Mouse (Mus musculus): ENCODE measurements around the gene Mphosph10. TPM values are rescaled to one million over a fixed set of nuclear protein-coding genes. Genes with fewer than 3 reads are reported as not detected.

The Mphosph10 gene
- 48.8 and 52.1 TPM in 2 replicates for polyA plus RNA-seq (2014; fragmentation: Nextera tagmentation; extraction: Ambion mirVana)

GRCm38 (mm10) chr7:64392122-64392818 is at the start of gene Mphosph10, which contains the start of gene Mcee:
TSS of gene Mphosph10 (minus strand) at chr7:64392268.
TSS of gene Mcee (plus strand) at chr7:64392607.
- peaks cover 24% of the 10 kb centered on the region for H3K36me3 ChIP-seq (ENCODE audit: control insufficient read depth, insufficient read depth, low read length)
- peak within 1 kb of the TSS; percentile 81 for H3K9ac ChIP-seq (ENCODE audit: low read depth, low read length)
- under 1% methylated on average over 52 of the region's 54 CpGs for WGBS
- no peaks in the 10 kb centered on the region for H3K9me3 ChIP-seq (ENCODE audit: control insufficient read depth, low read length)
- peak within 1 kb of the TSS; percentile 59 for H3K4me3 ChIP-seq (ENCODE audit: low read length)
- H3K4me2 ChIP-seq (replicated peaks; ENCODE audit: low read depth, low read length), result peak within 1 kb of the TSS; percentile 77
- H3K27me3 ChIP-seq (ENCODE audit: control insufficient read depth, insufficient read depth, low read length), result no peaks in the 10 kb centered on the region
- peak within 1 kb of the TSS; percentile 71; the same call in 1 of the 2 replicates for H3K27ac ChIP-seq (ENCODE audit: low read depth, low read length)
- peak; percentile 99 for ATAC-seq (ENCODE audit: low FRiP score, low TSS enrichment)
- no peaks in the 10 kb centered on the region for H3K4me1 ChIP-seq (ENCODE audit: control insufficient read depth, insufficient read depth, low read length)

- H3K27me3 ChIP-seq (ENCODE audit: control insufficient read depth, insufficient read depth, low read length), result no peaks in the 10 kb centered on the region
- 88% methylated on average over 8 of the region's 8 CpGs for WGBS
- no peaks in the 10 kb centered on the region for H3K36me3 ChIP-seq (ENCODE audit: control insufficient read depth, insufficient read depth, low read length)
- H3K9me3 ChIP-seq (ENCODE audit: control insufficient read depth, low read length), result no peaks in the 10 kb centered on the region
- no peak for ATAC-seq (ENCODE audit: low FRiP score, low TSS enrichment)
- no peak overlapping the region for H3K4me2 ChIP-seq (replicated peaks; ENCODE audit: low read depth, low read length)
- H3K27ac ChIP-seq (ENCODE audit: low read depth, low read length), result no peak overlapping the region
- no peak overlapping the region for H3K4me3 ChIP-seq (ENCODE audit: low read length)
- H3K4me1 ChIP-seq (ENCODE audit: control insufficient read depth, insufficient read depth, low read length), result no peaks in the 10 kb centered on the region
- H3K9ac ChIP-seq (ENCODE audit: low read depth, low read length), result no peak overlapping the region
Measured at GRCm38 (mm10) chr7:64440519-64440918, 48.5 kb upstream of the Mphosph10 start.

DNA sequence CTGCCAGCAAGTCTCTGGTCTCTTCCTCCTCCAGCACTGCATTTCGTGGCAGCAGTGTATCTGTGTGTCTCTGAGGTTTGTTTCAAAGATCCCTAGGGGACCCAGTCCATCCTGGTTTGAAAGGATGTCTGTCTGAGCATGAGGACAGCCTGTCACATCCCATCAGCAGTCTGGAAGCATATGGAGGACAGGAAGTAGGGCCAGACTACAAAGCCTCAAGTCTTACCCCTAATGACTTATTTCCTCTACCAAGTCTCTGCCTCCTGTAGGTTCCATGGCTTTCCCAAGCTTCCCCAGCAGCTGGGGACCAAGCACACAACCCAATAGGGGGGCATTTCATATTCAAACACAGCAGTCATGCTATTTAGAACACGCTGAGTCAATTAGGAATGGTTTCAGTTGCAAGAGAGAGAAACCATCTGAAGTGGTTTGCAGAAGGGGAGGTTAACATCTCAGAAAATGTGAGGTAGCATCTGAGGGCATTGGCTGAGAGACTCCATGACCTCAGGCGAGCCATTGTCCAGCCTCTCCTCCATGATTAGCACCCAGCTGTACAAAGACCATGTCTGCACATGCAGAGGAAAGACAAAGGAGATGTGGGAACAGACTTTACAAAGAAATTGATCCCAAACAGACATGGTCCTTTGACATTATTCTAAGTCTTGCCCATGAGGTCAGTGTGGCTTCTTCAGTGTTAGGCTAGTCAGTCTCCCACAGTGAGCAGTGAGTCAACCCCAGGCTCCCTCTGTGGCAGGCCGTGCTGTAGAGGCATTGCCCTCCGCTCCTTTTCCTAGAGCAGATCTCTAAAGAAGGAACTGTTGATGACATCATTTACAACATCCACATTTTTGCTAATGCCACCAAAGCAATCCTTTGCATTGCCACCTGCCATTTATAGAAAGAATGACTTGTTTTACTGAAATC is 47.8 kb upstream of the Mphosph10 start:
- ATAC-seq (ENCODE audit: low FRiP score, low TSS enrichment), result no peak
- H3K4me1 ChIP-seq (ENCODE audit: control insufficient read depth, insufficient read depth, low read length), result no peaks in the 10 kb centered on the region
- no peaks in the 10 kb centered on the region for H3K9me3 ChIP-seq (ENCODE audit: control insufficient read depth, low read length)
- H3K9ac ChIP-seq (ENCODE audit: low read depth, low read length), result no peak overlapping the region
- no peaks in the 10 kb centered on the region for H3K27me3 ChIP-seq (ENCODE audit: control insufficient read depth, insufficient read depth, low read length)
- H3K4me2 ChIP-seq (replicated peaks; ENCODE audit: low read depth, low read length), result no peak overlapping the region
- H3K27ac ChIP-seq (ENCODE audit: low read depth, low read length), result no peak overlapping the region
- no peak overlapping the region for H3K4me3 ChIP-seq (ENCODE audit: low read length)
- H3K36me3 ChIP-seq (ENCODE audit: control insufficient read depth, insufficient read depth, low read length), result no peaks in the 10 kb centered on the region
- 73% methylated on average over 5 of the region's 5 CpGs for WGBS

DNA sequence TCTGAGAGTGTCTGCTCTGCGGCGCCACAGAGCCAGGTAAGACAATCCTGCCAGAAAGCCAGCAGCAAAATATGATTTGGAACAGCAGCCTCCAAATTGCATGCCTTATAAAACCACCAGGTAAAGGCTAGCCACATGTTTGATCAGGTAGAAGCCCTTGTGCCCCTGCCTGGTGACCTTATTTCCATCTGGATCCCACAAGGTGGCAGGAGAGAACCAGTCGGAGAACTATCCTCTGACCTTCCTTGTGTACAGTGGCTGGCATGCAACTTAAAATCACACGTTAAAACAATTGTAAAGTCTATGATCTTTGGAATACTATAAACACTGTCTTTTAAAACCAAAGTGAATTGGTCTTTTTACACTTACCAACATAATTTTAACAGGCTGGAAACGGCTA is 32.8 kb upstream of the Mphosph10 start:
- no peaks in the 10 kb centered on the region for H3K4me1 ChIP-seq (ENCODE audit: control insufficient read depth, insufficient read depth, low read length)
- no peak overlapping the region for H3K4me3 ChIP-seq (ENCODE audit: low read length)
- H3K27ac ChIP-seq (ENCODE audit: low read depth, low read length), result no peak overlapping the region
- no peak overlapping the region for H3K4me2 ChIP-seq (replicated peaks; ENCODE audit: low read depth, low read length)
- H3K9ac ChIP-seq (ENCODE audit: low read depth, low read length), result no peak overlapping the region
- ATAC-seq (ENCODE audit: low FRiP score, low TSS enrichment), result no peak
- no peaks in the 10 kb centered on the region for H3K27me3 ChIP-seq (ENCODE audit: control insufficient read depth, insufficient read depth, low read length)
- no peaks in the 10 kb centered on the region for H3K9me3 ChIP-seq (ENCODE audit: control insufficient read depth, low read length)
- H3K36me3 ChIP-seq (ENCODE audit: control insufficient read depth, insufficient read depth, low read length), result no peaks in the 10 kb centered on the region
- WGBS, result 64% methylated on average over 5 of the region's 5 CpGs

- WGBS, result 91% methylated on average over 8 of the region's 8 CpGs
Measured at GRCm38 (mm10) chr7:64403989-64404388, 11.9 kb upstream of the Mphosph10 start.

DNA sequence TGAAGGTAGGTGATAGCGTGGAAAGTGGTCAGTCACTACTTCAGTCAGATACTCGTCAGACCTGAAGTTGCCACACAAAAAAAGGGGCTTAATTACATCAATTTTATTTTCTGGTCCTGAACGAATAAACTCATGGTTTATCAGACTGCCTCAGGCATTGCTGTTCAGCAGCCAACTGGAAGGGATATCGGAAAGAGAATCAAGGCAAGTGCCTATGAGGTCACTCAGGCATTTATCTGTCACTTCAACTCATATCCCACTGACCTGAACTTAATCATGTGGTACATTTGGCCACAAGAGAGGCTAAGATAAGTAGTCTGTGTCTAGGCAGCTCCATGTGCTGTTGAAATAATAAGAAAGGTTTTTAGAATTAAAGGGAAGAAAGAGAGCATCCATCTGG is 10.4 kb upstream of the Mphosph10 start:
- H3K9ac ChIP-seq (ENCODE audit: low read depth, low read length), result no peak overlapping the region
- H3K9me3 ChIP-seq (ENCODE audit: control insufficient read depth, low read length), result no peaks in the 10 kb centered on the region
- H3K4me2 ChIP-seq (replicated peaks; ENCODE audit: low read depth, low read length), result no peak overlapping the region
- 93% methylated on average over 4 of the region's 4 CpGs for WGBS
- no peak for ATAC-seq (ENCODE audit: low FRiP score, low TSS enrichment)
- no peaks in the 10 kb centered on the region for H3K4me1 ChIP-seq (ENCODE audit: control insufficient read depth, insufficient read depth, low read length)
- no peak overlapping the region for H3K27ac ChIP-seq (ENCODE audit: low read depth, low read length)
- no peaks in the 10 kb centered on the region for H3K27me3 ChIP-seq (ENCODE audit: control insufficient read depth, insufficient read depth, low read length)
- H3K36me3 ChIP-seq (ENCODE audit: control insufficient read depth, insufficient read depth, low read length), result peaks cover 2% of the 10 kb centered on the region; the same call in 1 of the 2 replicates
- H3K4me3 ChIP-seq (ENCODE audit: low read length), result no peak overlapping the region

More at GRCm38 (mm10) chr7:64403989-64404388, 11.9 kb upstream of the Mphosph10 start:
- Histone ChIP-seq H3K9ac (ENCODE audit: low read depth, low read length) (no peak overlapping the region), H3K27ac (ENCODE audit: low read depth, low read length) (no peak overlapping the region), H3K4me2 (replicated peaks; ENCODE audit: low read depth, low read length) (no peak overlapping the region), H3K9me3 (ENCODE audit: control insufficient read depth, low read length) (no peaks in the 10 kb centered on the region), H3K27me3 (ENCODE audit: control insufficient read depth, insufficient read depth, low read length) (no peaks in the 10 kb centered on the region), H3K4me3 (ENCODE audit: low read length) (no peak overlapping the region), H3K36me3 (ENCODE audit: control insufficient read depth, insufficient read depth, low read length) (peaks cover 2% of the 10 kb centered on the region; the same call in 1 of the 2 replicates), H3K4me1 (ENCODE audit: control insufficient read depth, insufficient read depth, low read length) (no peaks in the 10 kb centered on the region)
- no peak for ATAC-seq (ENCODE audit: low FRiP score, low TSS enrichment)

- Histone ChIP-seq H3K9me3 (ENCODE audit: control insufficient read depth, low read length) (no peaks in the 10 kb centered on the region), H3K36me3 (ENCODE audit: control insufficient read depth, insufficient read depth, low read length) (peaks cover 2% of the 10 kb centered on the region; the same call in 1 of the 2 replicates), H3K27ac (ENCODE audit: low read depth, low read length) (no peak overlapping the region), H3K4me2 (replicated peaks; ENCODE audit: low read depth, low read length) (no peak overlapping the region), H3K27me3 (ENCODE audit: control insufficient read depth, insufficient read depth, low read length) (no peaks in the 10 kb centered on the region), H3K4me3 (ENCODE audit: low read length) (no peak overlapping the region), H3K4me1 (ENCODE audit: control insufficient read depth, insufficient read depth, low read length) (no peaks in the 10 kb centered on the region), H3K9ac (ENCODE audit: low read depth, low read length) (no peak overlapping the region)
- 90% methylated on average over 1 of the region's 1 CpGs for WGBS
- no peak for ATAC-seq (ENCODE audit: low FRiP score, low TSS enrichment)
Measured at GRCm38 (mm10) chr7:64400725-64401124, 8.7 kb upstream of the Mphosph10 start.

- Histone ChIP-seq H3K27ac (ENCODE audit: low read depth, low read length) (peak overlapping the region; percentile 71; the same call in 1 of the 2 replicates), H3K9me3 (ENCODE audit: control insufficient read depth, low read length) (no peaks in the 10 kb centered on the region), H3K4me1 (ENCODE audit: control insufficient read depth, insufficient read depth, low read length) (no peaks in the 10 kb centered on the region), H3K9ac (ENCODE audit: low read depth, low read length) (peak overlapping the region; percentile 81), H3K4me2 (replicated peaks; ENCODE audit: low read depth, low read length) (peak overlapping the region; percentile 60), H3K4me3 (ENCODE audit: low read length) (peak overlapping the region; percentile 59), H3K36me3 (ENCODE audit: control insufficient read depth, insufficient read depth, low read length) (peaks cover 19% of the 10 kb centered on the region), H3K27me3 (ENCODE audit: control insufficient read depth, insufficient read depth, low read length) (no peaks in the 10 kb centered on the region)
- 2% methylated on average over 13 of the region's 15 CpGs for WGBS
- ATAC-seq (ENCODE audit: low FRiP score, low TSS enrichment), result no peak; the same call in 1 of the 2 replicates
Measured at GRCm38 (mm10) chr7:64392819-64393151, 717 bp upstream of the Mphosph10 start.
